Mouse (Mus musculus) urinary bladder, postnatal 4 days (tissue): Measurements from ENCODE around the gene Frmd8.

Experiments
- DNase-seq, 2 experiments: peaks; one replicate each; pipeline ENCODE4 v3.0.0; 2021 to 2022; ENCODE audit warnings: low spot score in 2 of 2

Gene Frmd8

GRCm38 (mm10) chr19:5807740-5808139 lies 67.3 kb downstream of the Frmd8 start:
- no peak for DNase-seq

GRCm38 (mm10) chr19:5806809-5807205 lies 68.3 kb downstream of the Frmd8 start:
- no peak for DNase-seq

- peak in 1 of 2 experiments; percentile 63 for DNase-seq
Measured at GRCm38 (mm10) chr19:5806051-5806808, 68.8 kb downstream of the Frmd8 start.

GRCm38 (mm10) chr19:5804371-5804899 lies 70.6 kb downstream of the Frmd8 start:
- DNase-seq = no peak

- DNase-seq = no peak
Measured at GRCm38 (mm10) chr19:5803881-5804279, 71.2 kb downstream of the Frmd8 start.

- peak; percentile 99 to 100 for DNase-seq
Measured at GRCm38 (mm10) chr19:5803041-5803880, 71.8 kb downstream of the Frmd8 start.

- DNase-seq = no peak
Measured at GRCm38 (mm10) chr19:5802787-5803040, 72.4 kb downstream of the Frmd8 start.

- DNase-seq = peak; percentile 90 to 98
Measured at GRCm38 (mm10) chr19:5802011-5802786, 72.9 kb downstream of the Frmd8 start.

- no peak for DNase-seq
Measured at GRCm38 (mm10) chr19:5801432-5801964, 73.6 kb downstream of the Frmd8 start.

- no peak for DNase-seq
Measured at GRCm38 (mm10) chr19:5800632-5801431, 74.2 kb downstream of the Frmd8 start.

GRCm38 (mm10) chr19:5800350-5800631 lies 74.8 kb downstream of the Frmd8 start:
- DNase-seq = no peak
